Mouse (Mus musculus) erythroid progenitor cell, adult 5-6 weeks (primary cell): ENCODE data around the gene Rap1a. TPM values are rescaled to one million over a fixed set of nuclear protein-coding genes. Genes with fewer than 3 reads are reported as not detected.

Experiments used
- ATAC-seq: replicated peaks from 2 replicates; pipeline ENCODE4 v1.8.0; 2016; ENCODE audit warnings: moderate number of reproducible peaks, mild to moderate bottlenecking, moderate TSS enrichment, inconsistent platforms; ENCODE audit not compliant: poor library complexity, low FRiP score, severe bottlenecking
- total RNA-seq, 2 experiments: library from RNA; stranded (forward) in 1 of 2; stranded (reverse) in 1 of 2; fragments of 150-400 nt in 1 of 2; fragments of 186-747, 209-891 nt in 1 of 2; gene quantifications; 2 replicates each; pipeline versions ENCODE4 v1.2.3 to v1.2.4; 2015 to 2017; ENCODE audit warnings: low replicate concordance in 2 of 2

The Rap1a gene
- total RNA-seq (2015; ENCODE audit: low replicate concordance), result 157 and 193 TPM in 2 replicates
- total RNA-seq (2017; ENCODE audit: low replicate concordance), result 182 and 220 TPM in 2 replicates

DNA sequence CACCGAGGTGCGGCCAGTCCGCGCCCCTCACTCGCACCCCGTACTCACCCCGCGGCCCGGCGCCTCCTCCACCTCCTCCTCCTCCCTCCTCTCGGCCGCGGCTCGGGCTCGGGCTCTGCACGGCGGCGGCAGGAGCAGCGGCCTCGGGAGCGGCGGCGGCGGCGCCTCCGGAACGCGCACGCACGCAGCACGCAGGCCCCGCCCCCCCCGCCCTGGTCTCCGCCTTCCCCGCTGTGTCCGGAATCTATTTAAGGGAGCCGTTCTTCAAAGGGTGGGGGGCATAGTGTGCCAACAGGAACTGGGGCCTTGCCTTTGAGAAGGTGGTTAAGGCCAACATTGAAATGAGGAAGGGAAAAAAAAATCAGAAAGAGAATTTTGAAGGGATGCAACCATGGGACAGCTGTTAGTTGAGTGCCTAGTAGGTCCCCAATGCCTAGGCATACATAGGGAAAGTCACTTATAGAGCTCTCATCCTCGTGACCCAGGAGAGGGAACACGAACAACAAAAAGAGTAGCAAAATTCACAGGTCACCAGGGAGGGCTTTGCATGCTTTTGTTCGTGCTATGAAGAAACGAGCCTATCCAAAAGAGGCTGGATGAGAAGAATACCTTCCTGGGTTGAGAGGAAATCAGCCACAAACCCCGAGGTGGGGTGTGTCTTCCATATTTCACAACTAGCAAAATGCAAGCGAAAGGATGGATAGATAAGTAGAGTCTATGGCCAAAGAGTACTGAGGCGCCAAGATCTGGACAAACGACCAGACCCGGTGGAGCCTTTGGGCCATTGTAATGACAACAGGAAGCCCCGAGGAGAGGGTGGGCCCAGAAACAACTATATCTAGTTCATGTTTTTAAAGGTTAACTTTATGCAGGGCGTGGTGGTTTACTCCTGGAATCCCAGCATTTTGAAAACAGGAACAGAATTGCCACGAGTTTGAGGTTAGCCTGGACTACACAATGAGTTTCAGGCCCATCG, at the start of gene Rap1a:
Rap1a (minus strand) TSS at position 146 of the 976 bp plus-strand sequence.
- peak; percentile 75 for ATAC-seq

DNA sequence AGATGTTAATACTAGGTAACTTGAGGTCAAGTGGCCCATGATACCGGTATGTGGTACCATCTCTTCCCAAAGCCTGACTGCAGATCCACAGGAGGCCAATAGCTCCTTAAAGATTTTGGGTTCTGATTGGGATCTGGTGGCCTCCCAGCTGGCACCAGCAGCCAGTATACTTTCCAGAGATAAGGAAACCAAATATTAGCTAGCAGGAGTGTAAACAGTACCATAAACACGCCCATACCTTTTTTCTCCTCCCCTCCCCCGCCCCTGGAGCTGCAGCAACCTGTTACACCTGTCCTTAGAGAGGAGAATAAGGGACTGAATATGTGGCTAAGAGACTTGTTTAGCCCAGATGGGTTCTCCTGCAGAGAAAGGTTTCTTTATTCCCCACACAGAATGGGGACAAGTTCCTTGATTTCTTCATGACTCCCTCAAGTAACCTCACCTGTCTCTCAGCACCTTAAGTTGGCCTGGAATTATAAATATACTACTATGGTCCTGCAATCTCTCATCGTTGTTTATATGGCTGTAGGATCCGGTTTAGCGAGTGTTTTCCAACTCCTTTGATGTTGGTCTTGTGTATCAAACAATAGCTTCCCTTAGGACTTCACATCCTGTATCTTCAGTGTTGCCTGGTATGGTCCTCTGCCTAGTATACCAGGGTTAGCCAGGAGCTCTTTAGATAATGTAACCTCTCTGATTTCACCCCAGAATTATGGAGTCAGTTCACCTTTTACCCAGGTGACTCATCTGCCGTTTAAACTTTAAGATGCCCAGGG, 45.3 kb upstream of the Rap1a start:
- ATAC-seq, result no peak

DNA sequence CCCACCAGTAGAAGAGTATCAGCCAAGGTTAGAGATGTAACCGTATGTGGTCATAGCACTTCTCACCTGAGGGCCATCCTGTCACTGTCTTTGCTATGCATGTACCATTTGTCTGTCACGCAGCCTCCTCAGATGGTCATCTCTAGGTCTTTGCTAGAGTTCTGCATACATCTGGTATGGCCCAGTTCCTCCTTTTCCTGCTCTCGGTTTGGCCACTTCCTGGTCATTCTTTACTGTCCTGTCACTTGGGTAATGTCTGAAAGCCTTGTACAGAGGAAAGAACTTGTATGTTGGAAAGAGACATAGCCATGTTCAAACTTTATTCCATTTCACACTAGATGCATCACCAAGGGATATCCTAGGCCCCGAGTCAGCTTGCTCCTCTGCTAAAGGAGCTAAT, 38.7 kb upstream of the Rap1a start:
- ATAC-seq, result no peak

DNA sequence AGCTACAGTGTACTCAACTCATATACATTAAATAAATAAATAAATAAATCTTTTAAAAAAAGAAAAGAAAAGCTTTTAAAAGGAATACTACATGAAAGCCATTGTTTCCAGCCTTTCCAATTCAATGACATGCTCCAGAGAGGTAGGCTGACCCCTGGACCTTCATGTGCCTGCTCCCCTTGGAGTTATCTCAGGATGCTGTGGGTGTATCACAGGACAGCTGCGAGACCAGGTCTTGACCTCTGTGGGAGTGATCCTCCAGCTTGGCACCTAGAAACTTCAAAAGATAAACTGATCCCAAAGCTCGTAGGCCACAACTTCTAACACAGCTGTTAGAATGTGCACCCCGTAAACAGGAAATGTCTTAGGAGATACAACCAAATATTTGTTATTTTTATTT, 37.5 kb upstream of the Rap1a start:
- no peak for ATAC-seq

DNA sequence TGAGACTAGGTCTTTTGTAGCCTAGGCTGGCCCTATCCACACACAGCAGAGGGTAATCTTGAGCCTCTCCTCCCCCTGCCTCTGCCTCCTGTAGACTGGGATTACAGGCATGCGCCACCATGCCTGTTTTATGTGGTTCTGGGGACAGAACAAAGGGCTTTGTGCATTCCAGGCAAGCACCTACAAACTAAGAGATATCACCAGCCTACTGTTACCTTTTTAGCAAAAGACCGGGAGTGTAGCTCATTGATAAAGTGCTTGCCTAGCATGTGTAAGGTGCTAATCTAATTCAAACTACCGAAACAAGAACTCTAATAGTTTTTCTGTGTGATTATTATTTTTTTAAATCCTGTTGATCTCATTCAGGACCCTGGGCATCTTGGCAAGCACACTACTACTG, 35.7 kb upstream of the Rap1a start:
- ATAC-seq, result no peak

DNA sequence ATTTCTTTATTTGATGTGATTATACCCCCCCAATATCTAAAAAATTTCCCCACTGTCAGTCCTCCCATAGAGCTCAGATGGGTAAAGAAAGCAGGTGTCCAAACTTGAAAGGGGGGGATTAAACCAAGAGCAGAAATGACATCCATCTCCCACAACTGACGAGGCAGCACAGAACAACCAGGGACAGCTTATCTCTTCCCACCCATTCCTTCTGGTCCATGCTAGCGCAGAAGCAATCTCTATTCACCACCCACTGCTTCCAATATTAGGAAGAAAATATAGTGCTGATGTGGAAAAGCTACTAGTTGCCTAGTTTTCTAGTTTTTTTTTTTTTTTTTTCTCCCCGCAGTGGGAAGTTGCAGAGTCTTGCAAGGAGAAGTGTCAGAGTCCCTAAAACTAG, 34.7 kb upstream of the Rap1a start:
- peak; percentile 73 for ATAC-seq

DNA sequence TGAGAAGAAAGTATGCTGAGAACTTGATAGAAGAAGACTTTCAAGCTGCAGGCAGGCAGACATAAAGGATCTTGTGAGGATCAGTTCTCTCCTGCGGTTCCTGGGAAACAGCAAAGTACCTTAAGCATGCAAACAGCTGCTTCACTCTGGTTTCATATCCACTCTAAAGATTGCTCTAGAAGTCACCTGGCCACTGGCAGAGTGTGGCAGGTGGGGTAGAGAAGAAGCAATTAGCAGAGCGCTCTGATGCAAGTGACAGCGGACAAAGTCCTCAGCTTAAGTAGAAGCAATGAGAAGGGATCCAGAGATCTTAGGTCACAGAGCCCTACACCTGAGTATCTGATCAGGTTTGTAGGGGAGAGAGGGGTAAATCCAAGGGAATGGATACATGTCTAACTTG, 30.4 kb upstream of the Rap1a start:
- ATAC-seq, result no peak

DNA sequence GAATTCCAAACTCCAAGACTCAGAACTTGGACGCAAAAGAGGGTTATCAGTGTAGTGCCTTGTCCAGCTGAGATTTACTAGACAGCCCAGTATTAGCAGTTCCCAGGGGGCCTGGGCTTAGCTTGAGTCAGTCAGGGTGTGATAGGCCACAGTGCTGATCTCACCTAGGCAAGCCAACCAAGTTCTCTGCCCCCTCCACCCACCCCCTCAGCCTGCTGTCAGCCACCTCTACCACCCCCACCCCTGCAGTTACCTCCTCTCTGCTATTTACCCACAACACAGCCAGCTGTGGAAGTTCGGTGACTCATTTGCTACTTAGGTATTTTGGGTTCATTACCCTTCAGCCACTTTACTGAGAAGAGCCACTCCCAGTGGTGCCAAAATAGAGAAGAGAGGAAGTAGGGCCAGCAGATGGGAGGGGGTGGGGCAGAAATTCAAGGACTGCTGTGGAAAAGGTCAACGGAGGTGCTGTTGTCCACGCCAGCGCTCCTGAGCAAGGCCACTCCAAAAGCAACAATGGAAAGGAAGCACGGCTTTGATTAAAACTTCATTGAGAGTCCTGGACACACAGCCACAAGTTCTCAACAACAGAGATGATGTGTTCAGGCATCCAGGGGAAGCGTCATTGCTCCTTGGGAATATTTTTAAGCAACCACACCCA, 24.5 kb upstream of the Rap1a start:
- ATAC-seq, result no peak

DNA sequence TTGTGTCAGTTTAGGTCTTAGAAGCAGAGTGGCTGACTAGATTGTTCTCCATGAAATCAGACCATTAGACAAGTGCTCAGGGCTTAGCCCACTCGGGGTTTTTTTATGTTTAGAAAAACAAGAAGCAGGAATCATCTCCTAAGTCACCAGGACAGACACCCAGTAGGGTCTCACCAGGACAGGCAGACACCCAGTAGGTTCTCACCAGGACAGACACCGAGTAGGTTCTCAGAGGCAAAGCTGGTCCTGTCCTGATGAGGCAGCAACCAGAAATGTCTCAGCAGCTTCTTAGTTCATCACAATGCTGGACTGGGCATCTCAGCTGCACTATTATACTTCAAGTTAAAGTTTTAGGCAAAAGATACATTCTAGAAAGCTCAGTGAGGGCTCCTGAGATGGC, 23.6 kb upstream of the Rap1a start:
- ATAC-seq, result no peak

DNA sequence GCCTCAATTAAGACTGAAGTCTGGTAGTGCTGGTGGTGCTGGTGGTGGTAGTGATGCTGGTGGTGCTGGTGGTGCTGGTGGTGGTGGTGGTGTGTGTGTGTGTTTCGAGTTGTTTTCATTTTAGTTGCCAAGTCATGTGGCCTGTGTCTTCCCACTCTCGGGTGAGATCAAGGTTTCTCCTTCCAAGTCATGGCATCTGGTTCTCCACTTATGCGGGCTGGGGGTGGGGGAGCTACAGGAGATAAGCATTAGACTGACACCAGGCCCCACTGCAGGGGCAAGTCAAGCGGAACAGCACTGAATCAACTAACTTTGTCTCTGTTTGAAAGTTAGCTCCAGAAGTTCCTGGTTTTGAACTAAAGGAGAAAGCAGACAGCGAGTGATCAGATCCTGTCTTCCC, 23.0 kb upstream of the Rap1a start:
- no peak for ATAC-seq

DNA sequence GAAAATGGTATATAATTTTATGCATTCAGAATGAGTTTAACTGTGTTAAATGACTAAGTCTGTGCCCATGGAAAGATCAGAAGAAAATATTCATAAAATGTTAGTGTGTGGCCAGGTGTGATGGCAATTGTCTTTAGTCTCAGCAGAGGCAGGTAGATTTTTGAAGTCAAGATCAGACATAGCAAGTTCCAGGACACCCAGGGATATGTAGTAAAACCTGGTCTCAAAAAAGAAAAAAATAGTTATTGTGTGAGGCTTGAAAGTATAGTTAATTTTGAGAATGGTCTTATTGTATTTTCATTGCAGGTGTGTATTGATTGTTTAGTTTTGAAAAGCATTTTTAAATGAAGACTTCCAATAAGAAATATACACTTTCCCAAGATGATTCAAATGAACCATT, 22.5 kb upstream of the Rap1a start:
- ATAC-seq, result no peak

DNA sequence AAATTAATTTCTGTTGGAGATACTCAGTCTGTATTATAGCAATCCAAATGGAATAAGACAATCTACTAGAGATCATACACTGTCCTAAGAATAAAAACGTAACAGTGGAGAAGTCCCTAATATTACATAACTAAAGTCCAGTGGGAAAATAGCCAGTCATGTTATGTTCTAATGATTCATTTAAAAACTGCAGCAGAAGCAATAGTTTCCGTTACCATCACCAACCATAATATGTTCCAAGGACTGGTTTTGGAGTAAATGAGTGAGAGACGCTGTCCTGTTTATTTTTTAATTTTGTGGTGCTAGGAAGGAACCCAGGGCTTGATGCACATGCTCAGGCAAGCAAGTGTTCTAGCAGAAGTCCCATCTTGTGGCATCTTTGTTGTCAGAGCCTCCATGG, 20.4 kb upstream of the Rap1a start:
- ATAC-seq, result no peak

DNA sequence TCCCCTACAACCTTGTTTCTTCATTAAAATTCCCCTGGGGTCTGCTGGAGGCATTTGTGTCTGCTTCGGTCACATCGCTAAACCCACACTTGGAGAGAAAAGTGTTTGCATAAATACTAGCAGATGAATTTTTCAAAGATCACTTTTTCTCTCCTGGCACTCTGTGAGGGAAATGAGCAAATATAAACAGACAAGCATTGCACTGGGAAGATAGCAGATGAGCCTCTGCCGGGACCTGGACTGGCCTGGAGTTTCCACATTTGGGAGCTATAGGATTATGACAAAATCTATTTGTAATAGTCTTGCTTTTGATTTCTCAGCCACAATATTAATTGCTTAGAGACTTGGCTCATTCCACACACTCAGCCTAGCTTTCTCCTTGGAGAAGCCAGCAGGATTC, 19.1 kb upstream of the Rap1a start:
- no peak for ATAC-seq

DNA sequence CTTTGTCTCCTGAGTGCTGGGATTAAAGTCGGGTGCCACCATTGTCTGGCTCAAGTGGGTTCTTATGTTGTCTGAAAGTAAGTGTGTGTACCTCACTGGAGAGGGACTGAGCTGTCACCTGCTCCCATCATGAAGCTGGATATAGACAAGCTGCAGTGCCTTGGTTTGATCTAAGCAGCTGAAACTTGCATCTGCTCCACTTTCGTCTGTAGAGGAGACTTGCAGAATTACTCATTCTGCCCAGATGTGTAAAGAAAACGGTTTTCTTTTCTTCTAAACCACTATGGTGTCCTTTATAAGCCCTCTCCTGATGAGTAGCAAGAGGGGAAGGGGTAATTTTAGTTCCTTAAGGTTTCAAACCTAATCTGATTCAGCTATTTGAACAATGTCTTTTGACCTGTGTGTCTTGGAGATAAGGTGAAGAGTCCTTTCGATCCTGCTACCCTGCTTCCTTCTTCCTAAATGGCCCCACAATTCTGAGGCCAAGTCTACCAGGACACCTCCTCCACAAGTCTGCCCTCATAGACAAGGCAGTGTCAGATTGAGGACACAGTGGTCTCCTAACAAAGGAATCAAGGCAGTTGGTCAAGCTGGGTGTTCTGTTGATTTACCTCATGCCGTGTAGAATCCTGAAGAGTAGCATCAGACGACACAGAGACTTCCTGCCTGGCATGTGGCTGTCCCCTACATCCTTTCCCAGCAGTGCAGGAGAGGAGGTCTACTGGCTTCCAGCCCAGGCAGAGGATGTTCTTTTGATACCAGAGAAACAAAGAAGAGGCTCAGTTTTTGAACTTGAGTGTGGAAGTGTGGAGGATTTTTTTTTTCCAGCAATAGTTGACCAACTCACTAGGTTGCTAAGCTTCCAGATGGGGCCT, 17.2 kb upstream of the Rap1a start:
- no peak for ATAC-seq

DNA sequence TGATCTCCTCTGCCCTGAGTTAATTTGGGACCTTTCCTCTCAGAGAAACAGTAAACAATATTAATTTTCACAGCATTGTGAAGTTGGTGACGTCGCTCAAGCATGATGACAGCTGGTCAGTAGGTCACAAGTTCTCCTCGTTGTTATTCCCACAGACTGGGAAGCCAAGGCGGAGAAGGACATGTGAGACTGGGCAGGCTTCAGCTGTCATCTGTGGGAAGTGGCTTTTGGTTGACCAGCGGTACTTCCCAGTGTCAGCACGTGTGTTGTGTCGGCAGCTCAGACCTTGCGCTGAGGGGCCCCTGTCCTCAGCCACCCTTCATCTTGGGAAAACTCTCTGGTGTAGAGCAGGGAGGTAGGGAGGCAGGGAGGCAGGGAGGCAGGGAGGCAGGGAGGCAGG, 15.0 kb upstream of the Rap1a start:
- ATAC-seq, result no peak

DNA sequence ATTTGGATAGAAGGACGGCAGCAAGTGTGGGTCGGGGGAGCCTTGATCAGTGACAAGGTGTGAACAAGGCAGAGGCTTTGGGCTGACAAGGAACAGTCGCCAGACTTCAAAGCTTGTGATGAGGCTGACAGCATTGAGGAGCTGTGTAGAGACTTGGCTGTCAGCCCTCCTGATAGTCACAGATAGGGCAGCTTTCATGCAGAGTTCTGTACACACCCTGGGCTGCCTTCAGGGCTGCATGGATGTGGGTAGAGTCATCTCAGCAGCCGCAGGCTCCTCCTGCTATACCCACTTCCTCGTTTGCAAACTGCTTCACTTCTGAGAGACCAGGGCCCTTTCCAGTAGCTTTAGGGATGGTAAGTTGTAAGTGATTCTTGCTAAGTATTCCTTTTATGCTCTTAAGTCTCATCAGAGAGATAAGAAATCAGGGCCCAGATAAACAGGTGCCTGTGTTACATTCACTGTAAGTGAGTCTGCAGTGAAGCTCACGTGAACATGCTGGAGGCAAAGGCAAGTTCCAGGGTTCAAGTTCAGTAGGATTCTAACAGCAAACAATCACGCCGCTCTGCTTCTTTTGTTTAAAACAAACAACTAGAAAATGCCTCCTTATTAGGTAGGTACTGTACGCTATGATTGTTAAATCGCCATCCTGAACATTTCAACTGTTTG, 14.2 kb upstream of the Rap1a start:
- ATAC-seq, result peak; percentile 94

DNA sequence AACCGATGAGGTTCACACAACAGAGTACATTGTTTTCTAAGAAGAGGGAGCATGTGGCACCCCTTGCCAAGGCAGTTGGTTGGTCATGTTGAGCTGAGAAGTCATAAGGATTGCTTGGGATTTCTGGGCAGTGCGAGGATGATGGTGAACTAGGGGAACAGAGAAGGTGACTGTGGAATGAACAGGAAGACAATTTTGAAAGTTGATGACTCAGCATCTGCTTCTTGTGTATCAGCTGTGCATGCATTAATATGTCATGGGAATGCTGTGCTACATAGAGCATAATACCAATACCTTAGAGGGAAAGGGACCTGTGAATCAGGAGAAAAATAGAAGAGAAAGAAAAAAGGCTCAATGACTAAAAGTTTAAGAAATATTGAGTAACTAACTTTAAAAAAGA, 10.0 kb upstream of the Rap1a start:
- ATAC-seq, result no peak

DNA sequence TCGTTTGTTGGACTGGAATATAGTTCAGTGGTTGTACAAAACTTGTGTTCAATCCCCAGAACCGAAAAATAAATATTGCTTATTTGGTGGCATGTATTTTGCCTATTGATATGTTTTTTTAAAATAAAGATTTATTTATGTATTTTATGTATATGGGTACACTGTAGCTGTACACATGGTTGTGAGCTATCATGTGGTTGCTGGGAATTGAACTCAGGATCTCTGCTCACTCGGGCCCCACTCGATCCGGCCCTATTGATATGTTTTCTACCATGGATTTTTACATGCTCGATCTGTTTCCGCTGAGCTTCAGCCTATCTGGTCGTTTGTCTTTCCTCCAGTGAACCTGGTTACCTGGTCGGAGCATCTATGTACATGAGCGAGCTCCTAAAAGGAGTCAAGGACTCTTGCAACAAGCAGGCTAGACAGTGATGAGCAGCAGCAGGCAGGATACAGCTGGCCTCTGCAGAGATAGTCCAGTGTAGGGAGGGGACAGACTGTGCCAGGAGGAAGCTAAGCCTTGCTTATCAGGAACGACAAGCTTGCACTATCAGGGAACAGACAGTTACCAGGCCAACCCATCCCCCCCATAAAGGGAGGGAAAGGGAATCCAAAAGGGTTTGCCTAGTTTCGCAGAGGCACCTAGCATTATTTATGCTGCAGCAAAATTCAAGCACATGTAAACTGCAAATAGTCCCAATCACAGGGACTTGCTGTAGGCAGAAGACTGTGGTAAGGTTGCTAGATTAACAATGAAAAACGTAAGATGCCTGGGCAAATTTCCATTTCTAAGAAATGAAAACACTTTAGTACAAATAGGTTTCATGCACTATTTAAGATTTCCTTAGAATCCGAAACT, 7.3 kb upstream of the Rap1a start:
- peak; percentile 94 for ATAC-seq
